Mouse (Mus musculus): Measurements from ENCODE around the gene Slc27a3.

DNA sequence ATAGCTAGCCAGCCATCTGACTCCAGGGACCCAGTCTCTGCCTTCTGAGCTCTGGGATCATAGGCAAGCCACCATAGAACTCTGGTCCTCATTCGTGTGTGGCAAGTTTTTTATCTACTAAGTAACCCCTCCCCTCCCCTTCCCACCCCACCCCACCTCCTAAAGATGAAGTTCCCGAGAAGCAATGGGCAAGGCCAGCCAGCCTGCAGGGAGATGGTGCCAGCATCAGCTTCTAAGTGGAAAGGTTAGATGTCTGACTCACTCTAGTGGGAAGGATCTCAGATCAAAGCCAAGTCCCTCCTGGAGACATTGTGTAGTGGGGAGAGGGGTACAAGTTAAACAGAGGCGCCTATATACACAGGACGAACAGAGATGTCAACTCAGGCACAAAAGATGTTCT lies 1.3 kb upstream of the Slc27a3 start:
- no peak for TF ChIP-seq CTCF (IDR thresholded peaks at IDR 0.05)
- TF ChIP-seq EP300 (IDR thresholded peaks at IDR 0.05), result no peak

All from lung, postnatal 0 days (tissue).